Mouse (Mus musculus): ENCODE data around the gene H13.

The H13 gene

GRCm38 (mm10) chr2:152734501-152734900 lies 65.2 kb downstream of the H13 start:
- no peak for DNase-seq (ENCODE audit: low spot score in 2 of 2)

DNA sequence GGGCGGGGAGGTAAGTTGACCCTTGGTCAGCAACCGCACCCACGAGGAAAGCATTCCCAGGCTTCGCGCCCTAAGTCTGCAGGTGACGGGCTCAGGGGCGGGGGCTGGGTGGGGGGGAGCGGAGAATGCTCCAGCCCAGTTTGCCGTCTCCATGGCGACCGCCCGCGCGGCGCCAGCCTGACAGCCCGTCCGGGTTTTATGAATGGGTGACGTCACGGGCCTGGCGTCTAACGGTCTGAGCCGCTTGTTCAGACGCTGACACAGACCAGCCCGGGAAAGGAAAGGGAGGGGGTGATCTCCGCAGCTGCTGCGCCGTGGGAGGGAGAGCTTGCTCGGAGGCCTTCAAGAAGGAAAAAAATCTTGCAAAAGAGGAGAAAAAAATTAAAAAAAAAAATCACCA lies 65.7 kb downstream of the H13 start:
- peak; percentile 92 to 95 for DNase-seq (ENCODE audit: low spot score in 2 of 2)

DNA sequence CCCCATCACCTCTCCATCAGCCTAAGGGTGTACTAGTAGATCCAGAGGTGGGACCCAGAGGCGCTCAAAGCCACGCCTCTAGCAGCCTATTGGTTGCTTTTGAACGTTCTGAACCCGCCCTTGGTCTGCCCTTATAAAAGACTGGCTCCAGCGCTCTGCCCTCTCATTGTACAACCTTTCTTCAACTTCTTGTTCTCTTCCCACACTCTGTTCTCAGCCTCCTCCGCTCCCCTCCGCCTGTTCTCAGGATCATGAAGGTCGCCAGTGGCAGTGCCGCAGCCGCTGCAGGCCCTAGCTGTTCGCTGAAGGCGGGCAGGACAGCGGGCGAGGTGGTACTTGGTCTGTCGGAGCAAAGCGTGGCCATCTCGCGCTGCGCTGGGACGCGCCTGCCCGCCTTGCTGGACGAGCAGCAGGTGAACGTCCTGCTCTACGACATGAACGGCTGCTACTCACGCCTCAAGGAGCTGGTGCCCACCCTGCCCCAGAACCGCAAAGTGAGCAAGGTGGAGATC lies 66.9 kb downstream of the H13 start, which contains the start of gene Id1:
Id1 (plus strand) TSS at position 162 of the 512 bp plus-strand sequence.
- peak; percentile 35 to 59 for DNase-seq (ENCODE audit: low spot score in 2 of 2)

- no peak for DNase-seq (ENCODE audit: low spot score in 2 of 2)
These were observed 67.5 kb downstream of the H13 start for GRCm38 (mm10) chr2:152736748-152737147.

- no peak for DNase-seq (ENCODE audit: low spot score in 2 of 2)
These were observed 68.3 kb downstream of the H13 start for GRCm38 (mm10) chr2:152737306-152738221.

DNA sequence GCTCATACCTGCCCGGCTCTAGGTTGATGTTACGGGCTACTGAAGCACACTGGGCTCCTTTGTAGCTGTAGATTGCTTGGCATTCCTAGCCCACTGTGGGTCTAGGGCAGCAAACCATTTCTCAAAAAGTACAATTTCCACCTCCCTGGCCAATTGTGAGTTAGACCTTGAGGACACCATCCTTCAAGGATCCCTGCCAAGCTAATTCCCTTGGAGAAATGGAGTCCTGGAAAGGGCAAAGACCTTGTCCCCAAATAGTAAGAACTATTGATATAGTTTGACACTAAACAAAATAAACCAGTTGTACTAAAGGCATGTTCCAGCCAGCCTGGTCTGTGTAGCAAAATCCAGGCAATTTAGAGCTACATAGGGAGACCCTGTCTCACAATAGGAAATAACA lies 69.1 kb downstream of the H13 start:
- DNase-seq (ENCODE audit: low spot score in 2 of 2) = no peak

DNA sequence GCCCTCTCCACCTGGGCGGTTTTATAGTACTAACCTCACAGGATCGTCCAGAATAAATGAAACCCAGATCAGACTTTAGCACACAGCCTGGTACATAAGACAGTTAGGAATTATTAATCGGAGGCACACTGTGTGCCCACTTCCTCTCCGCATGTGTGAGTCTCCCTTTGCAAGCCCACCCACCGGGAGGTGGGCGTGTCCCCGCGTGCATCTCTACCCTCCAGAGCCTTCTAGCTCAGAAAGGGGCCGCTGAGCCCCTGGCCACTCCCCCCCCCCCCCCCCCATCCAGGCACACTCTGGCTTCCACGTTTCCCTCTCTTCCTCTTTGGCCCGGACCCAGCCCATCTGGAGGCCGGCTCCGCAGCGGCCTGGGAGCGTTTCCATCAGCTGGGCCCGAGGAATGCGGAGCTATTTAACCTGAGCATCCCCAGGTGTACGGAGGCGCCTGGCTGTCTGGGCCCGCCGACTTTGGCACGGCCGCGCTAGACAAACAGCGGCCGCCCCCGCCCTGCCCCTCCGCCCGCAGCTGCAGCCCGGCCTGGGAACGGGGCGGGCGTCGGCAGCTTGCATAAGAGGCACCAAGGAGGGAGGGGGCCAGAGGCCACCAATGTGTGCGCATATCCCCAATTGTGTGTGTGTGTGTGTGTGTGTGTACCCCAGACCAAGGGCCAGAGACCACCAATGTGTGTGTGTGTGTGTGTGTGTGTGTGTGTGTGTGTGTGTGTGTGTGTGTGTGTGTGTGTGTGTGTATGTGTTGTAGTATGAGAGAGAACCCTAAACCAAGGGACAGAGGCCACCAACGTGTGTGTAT lies 70.0 kb downstream of the H13 start:
- no peak for DNase-seq (ENCODE audit: low spot score in 2 of 2)

- no peak for DNase-seq (ENCODE audit: low spot score in 2 of 2)
These were observed 70.6 kb downstream of the H13 start for GRCm38 (mm10) chr2:152739842-152740260.

DNA sequence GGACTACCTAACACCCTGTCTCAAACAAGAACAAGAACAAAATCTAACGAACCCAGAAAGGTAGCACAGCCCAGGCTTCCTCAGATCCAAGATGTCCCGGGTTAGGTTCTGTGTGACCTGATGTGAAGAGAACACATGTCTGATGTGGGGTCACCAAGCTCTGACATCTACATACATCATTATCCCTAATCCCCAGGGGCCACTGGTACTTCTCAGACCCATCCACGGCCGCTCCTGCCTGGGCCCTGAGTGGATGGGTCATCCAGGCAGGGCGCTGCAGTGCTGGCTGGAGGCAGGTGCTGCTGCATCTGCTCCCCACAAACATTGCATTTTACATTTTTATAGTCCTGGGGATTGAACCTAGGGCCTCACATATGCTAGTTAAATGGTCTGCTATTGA lies 71.2 kb downstream of the H13 start:
- DNase-seq (ENCODE audit: low spot score in 2 of 2) = no peak

DNA sequence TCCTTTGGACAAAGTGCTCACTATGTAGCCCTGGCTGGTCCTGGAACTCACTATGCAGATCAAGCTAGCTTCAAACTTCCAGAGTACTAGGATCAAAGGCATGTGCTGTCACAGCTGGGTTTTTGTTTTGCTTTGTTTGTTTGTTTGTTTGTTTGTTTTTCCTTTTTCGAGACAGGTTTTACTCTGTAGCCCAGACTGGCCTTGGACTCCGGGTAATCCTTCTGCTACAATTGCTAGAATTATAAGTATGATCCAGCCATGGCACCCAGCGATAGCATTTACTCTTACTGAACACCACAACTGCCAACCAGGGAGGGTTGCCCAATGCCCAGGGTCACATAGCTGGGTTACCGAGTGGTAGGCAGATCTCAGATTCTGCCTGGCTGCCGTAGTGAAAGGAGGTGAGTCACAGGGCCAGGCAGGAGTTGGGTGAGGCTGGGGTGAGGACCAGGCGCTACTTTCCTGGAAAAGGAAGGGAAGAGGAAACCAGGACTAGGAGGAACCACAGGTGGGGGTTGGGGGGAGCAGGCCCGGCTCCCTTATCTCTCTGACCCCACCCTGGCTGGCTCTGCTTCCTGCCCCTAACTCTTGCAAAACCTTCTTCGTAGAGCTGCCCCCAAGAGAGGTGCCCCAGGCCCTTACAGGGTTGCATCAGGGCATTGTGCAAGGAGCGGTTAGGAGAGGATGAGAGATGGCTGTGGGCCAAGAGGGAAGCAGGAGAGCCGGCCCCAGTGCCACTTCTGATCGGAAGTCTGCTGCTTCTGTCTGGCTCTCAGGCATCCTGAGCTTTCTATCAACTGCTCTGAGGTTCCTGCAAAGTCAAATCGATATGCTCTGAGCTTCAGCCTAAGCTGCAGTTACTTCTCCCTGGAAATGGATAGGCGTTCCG lies 72.1 kb downstream of the H13 start:
- no peak for DNase-seq (ENCODE audit: low spot score in 2 of 2)

DNA sequence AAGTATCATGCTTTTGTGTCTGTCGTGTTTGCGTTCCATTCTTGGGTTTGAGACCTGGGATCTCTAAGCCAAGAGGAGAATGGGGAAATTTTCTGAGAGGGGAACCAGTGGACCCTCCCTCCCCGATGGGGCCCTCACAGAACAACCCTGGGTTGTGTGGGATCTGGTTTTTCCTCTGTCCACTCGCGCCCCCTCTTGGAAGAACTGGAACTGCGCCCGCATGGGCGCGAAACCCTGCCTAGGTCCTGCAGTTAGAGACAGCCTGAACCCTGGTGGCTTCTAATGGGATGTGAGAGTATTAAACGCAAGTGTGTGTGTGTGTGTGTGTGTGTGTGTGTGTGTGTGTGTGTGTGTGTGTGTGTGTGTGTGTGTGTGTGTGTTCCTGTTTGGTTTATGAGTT lies 73.2 kb downstream of the H13 start:
- DNase-seq (ENCODE audit: low spot score in 2 of 2) = no peak

- no peak for DNase-seq (ENCODE audit: low spot score in 2 of 2)
These were observed 84.9 kb downstream of the H13 start, which contains the start of gene Cox4i2 for GRCm38 (mm10) chr2:152753944-152754711. Cox4i2 (plus strand) TSS chr2:152754173.

DNA sequence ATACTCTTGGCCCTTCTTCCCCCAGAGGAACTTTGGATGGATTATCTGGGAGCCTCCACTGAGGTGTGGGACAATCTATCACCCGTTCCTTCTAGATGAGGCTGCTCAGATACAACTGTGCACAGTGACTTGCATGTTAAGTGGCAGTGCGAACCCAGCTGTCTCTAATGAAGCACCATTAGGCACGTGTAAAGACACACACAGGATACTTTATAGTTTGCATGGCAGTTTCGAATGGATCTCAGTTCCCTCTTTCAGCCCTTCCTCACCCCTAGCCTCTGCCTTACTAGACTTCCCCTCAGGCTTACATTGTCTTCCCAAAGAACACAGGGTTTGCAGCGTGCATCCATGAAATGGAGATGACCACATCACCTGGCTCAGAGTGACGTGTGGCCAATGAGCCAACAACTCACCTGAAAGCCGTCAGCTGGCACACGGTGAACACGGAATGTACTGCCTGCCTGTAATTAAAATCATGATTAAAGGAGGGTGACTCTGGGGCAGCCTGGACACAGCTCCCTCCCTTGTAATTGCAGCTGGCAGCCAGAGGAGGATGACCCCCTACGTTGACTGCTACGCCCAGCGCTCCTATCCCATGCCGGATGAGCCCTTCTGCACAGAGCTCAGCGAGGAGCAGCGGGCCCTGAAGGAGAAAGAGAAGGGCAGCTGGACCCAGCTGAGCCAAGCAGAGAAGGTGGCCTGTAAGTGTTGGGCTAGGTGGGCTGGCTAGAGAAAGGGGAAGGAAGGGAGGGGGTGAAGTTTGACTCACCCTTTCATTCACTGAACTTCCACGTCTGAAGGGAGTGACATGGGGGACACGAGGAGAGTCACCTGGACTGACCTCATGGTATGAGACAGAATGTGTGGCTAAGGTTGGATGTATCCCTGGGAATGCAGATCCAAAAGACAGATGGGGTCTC lies 87.5 kb downstream of the H13 start:
- no peak for DNase-seq (ENCODE audit: low spot score in 2 of 2)

GRCm38 (mm10) chr2:152757478-152757877 lies 88.2 kb downstream of the H13 start:
- no peak for DNase-seq (ENCODE audit: low spot score in 2 of 2)

Measured in right cerebral cortex, postnatal 36 days (tissue).